Mouse (Mus musculus) midbrain, embryonic 12.5 days (tissue): ENCODE results near the gene Trim11. TPM values are rescaled to one million over a fixed set of nuclear protein-coding genes. Genes with fewer than 3 reads are reported as not detected.

Source experiments
- ATAC-seq: fragments of 200-750 bp; cut with Nextera tagmentation; 2 replicates; pipeline ENCODE4 v1.8.0; 2017; ENCODE audit warnings: low read depth, moderate TSS enrichment, moderate library complexity; ENCODE audit not compliant: low FRiP score
- H3K27ac ChIP-seq: fragments of 300-500 bp; sonication (generic); replicated peaks from 2 replicates; pipeline ENCODE4 v1.5.1; 2016; ENCODE audit warnings: mild to moderate bottlenecking
- H3K27me3 ChIP-seq: fragments of 300-500 bp; sonication (generic); 2 replicates; pipeline ENCODE4 v1.6.1; 2016; ENCODE audit warnings: mild to moderate bottlenecking
- H3K36me3 ChIP-seq: fragments of 300-500 bp; sonication (generic); 2 replicates; pipeline ENCODE4 v1.6.1; 2016
- H3K4me1 ChIP-seq: fragments of 300-500 bp; sonication (generic); 2 replicates; pipeline ENCODE4 v1.6.1; 2016
- H3K4me2 ChIP-seq: fragments of 300-500 bp; sonication (generic); replicated peaks from 2 replicates; pipeline ENCODE4 v1.6.1; 2016; ENCODE audit warnings: mild to moderate bottlenecking, moderate library complexity
- H3K4me3 ChIP-seq: fragments of 300-500 bp; sonication (generic); 2 replicates; pipeline ENCODE4 v1.5.1; 2016; ENCODE audit warnings: mild to moderate bottlenecking
- H3K9ac ChIP-seq: fragments of 300-500 bp; sonication (generic); replicated peaks from 2 replicates; pipeline ENCODE4 v1.6.1; 2016; ENCODE audit warnings: mild to moderate bottlenecking, moderate library complexity
- H3K9me3 ChIP-seq: fragments of 300-500 bp; sonication (generic); 2 replicates; pipeline ENCODE4 v1.6.1; 2016; ENCODE audit warnings: mild to moderate bottlenecking
- WGBS: fragments of 180-500 bp; shearing (Covaris S2); methylation state at CpG from one replicate; pipeline ENCODE4 v1.1.7; 2016; 5-methylcytosine and 5-hydroxymethylcytosine counted together
- polyA plus RNA-seq: library from polyadenylated mRNA; unstranded; fragments of >200 nt; fragmentation: Nextera tagmentation; extraction: Ambion mirVana; gene quantifications from 2 replicates; pipeline ENCODE4 v1.2.1, GENCODE M21; 2016

Gene Trim11
- 19.9 and 20.5 TPM in 2 replicates for polyA plus RNA-seq

GRCm38 (mm10) chr11:58978027-58978705 is at the start of gene Trim11:
Trim11 (plus strand) TSS chr11:58978093.
- Histone ChIP-seq H3K36me3 (peaks cover 21% of the 10 kb centered on the region), H3K9ac (peak within 1 kb of the TSS; percentile 97), H3K27ac (peak within 1 kb of the TSS; percentile 75), H3K4me3 (peak within 1 kb of the TSS; percentile 95), H3K4me2 (peak within 1 kb of the TSS; percentile 95), H3K9me3 (no peaks in the 10 kb centered on the region), H3K27me3 (no peaks in the 10 kb centered on the region), H3K4me1 (peaks cover 45% of the 10 kb centered on the region)
- WGBS = under 1% methylated on average over 64 of the region's 64 CpGs
- ATAC-seq = peak; percentile 82

DNA sequence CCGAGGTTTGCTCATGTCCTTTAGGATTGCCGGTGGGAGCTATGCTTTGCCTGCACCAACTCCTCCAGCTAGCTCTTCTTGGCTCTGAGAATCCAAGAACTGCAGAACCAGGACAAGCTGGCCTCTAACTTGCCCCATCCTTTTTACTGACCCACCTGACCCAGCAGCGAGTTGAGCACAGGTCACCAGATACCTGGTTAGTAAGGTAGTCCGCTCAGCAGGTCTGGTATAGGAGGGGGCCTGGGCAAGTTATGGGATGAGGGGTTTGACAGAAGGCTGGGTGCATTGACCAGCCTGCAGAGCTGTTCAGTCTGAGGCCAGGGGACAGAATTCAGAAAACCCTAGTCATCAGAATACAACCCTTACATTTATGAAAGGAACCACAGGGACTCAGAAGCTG is 48.8 kb upstream of the Trim11 start:
- WGBS = 76% methylated on average over 4 of the region's 4 CpGs
- no peaks in the 10 kb centered on the region for H3K9me3 ChIP-seq
- no peak overlapping the region for H3K27ac ChIP-seq
- H3K4me2 ChIP-seq = no peak overlapping the region
- no peak overlapping the region for H3K9ac ChIP-seq
- ATAC-seq = no peak
- H3K36me3 ChIP-seq = peaks cover 31% of the 10 kb centered on the region
- 0 out of 2 replicates have a peak, but pooled peaks cover 2% of the 10 kb centered on the region for H3K4me1 ChIP-seq
- H3K4me3 ChIP-seq = no peak overlapping the region
- no peaks in the 10 kb centered on the region for H3K27me3 ChIP-seq

GRCm38 (mm10) chr11:58929641-58930040 is 48.3 kb upstream of the Trim11 start:
- no peak for ATAC-seq
- no peak overlapping the region for H3K4me3 ChIP-seq
- WGBS = 70% methylated on average over 3 of the region's 3 CpGs
- H3K4me2 ChIP-seq = no peak overlapping the region
- H3K36me3 ChIP-seq = peaks cover 37% of the 10 kb centered on the region
- no peak overlapping the region for H3K9ac ChIP-seq
- 0 out of 2 replicates have a peak, but pooled peaks cover 2% of the 10 kb centered on the region for H3K4me1 ChIP-seq
- no peak overlapping the region for H3K27ac ChIP-seq
- H3K27me3 ChIP-seq = no peaks in the 10 kb centered on the region
- no peaks in the 10 kb centered on the region for H3K9me3 ChIP-seq

- Histone ChIP-seq H3K9me3 (no peaks in the 10 kb centered on the region), H3K9ac (no peak overlapping the region), H3K36me3 (peaks cover 41% of the 10 kb centered on the region), H3K4me2 (no peak overlapping the region), H3K4me3 (no peak overlapping the region), H3K4me1 (0 out of 2 replicates have a peak, but pooled peaks cover 2% of the 10 kb centered on the region), H3K27me3 (no peaks in the 10 kb centered on the region), H3K27ac (no peak overlapping the region)
- ATAC-seq = no peak
- WGBS = 92% methylated on average over 3 of the region's 3 CpGs
Observed at GRCm38 (mm10) chr11:58930254-58930653, 47.6 kb upstream of the Trim11 start.

GRCm38 (mm10) chr11:58931576-58931975 is 46.3 kb upstream of the Trim11 start:
- Histone ChIP-seq H3K36me3 (peaks cover 53% of the 10 kb centered on the region), H3K27ac (no peak overlapping the region), H3K4me3 (no peak overlapping the region), H3K9ac (no peak overlapping the region), H3K4me2 (no peak overlapping the region), H3K9me3 (no peaks in the 10 kb centered on the region), H3K4me1 (peaks cover 7% of the 10 kb centered on the region), H3K27me3 (no peaks in the 10 kb centered on the region)
- WGBS = 91% methylated on average over 4 of the region's 4 CpGs
- no peak for ATAC-seq

- Histone ChIP-seq H3K27me3 (no peaks in the 10 kb centered on the region), H3K9ac (peak overlapping the region; percentile 99), H3K36me3 (peaks cover 36% of the 10 kb centered on the region), H3K27ac (peak overlapping the region; percentile 92), H3K4me3 (peak overlapping the region; percentile 97), H3K9me3 (no peaks in the 10 kb centered on the region), H3K4me1 (peaks cover 24% of the 10 kb centered on the region), H3K4me2 (peak overlapping the region; percentile 91)
- WGBS = under 1% methylated on average over 13 of the region's 13 CpGs
- ATAC-seq = no peak
Observed at GRCm38 (mm10) chr11:58937909-58938308, 40.0 kb upstream of the Trim11 start.

DNA sequence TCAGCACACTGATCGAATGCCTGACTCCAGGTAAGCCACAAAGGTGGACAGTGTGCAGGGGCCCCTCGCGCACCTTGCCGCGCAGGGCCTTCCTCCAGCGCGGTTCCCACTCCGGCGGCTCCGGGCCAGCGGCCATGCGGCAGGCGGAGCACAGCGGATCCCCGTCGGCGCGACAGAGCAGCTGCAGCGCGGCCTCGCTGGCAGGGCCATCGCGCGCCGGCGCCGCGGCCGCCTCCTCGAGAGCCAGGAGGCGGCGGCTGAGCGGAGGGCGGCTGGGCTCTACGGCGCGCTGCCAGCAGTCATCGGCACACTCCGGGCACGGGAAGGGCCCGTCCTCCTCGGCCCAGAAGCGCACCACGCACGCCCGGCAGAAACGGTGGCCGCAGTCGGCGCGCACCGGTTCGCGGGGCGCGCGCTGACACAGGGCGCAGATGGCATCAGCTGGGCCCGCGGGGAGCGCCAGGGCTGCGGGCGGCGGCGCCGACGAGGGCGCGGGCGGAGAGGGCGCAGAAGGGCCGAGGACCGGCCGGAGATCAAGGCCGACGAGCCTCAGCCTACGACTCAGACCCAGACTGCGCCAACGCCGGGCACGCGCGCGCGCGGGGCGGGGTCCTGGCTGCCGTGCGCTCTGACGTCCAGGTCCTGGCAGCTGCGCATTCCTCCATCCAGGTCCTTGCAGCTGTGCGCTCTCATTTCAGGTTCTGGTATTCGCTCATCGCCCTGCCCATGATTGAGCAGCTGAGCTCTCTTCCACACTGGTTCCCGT is 39.4 kb upstream of the Trim11 start, which contains the start of gene Rnf187:
Gene Rnf187, minus strand, starts transcription at position 595 of the 766 bp plus-strand sequence.
- Histone ChIP-seq H3K4me1 (peaks cover 24% of the 10 kb centered on the region), H3K4me2 (peak within 1 kb of the TSS; percentile 91), H3K9ac (peak within 1 kb of the TSS; percentile 99), H3K36me3 (peaks cover 30% of the 10 kb centered on the region), H3K9me3 (no peaks in the 10 kb centered on the region), H3K27me3 (no peaks in the 10 kb centered on the region), H3K4me3 (peak within 1 kb of the TSS; percentile 97), H3K27ac (peak within 1 kb of the TSS; percentile 92)
- ATAC-seq = peak; percentile 97
- under 1% methylated on average over 71 of the region's 95 CpGs for WGBS

DNA sequence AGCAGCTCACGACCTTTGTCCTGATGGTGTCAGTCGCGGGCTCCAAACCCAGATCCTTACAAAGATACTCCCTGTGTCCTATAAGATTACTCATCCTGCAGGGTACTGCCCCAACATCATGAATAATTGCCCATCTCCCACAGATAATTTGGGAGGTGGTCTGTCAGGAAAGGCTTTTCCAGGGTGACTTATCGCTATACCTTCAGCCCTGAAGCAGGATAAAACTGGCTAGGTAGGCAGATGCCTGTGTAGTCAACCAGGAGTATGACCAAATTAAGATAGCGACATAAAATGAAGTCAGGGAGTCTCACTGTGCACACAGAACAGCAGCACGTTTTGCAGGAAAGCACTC is 38.8 kb upstream of the Trim11 start:
- H3K4me1 ChIP-seq = peaks cover 24% of the 10 kb centered on the region
- no peaks in the 10 kb centered on the region for H3K9me3 ChIP-seq
- H3K36me3 ChIP-seq = peaks cover 24% of the 10 kb centered on the region
- 17% methylated on average over 6 of the region's 6 CpGs for WGBS
- H3K4me2 ChIP-seq = peak overlapping the region; percentile 91
- H3K27me3 ChIP-seq = no peaks in the 10 kb centered on the region; the same call in 1 of the 2 replicates
- ATAC-seq = no peak; the same call in 1 of the 2 replicates
- H3K9ac ChIP-seq = peak overlapping the region; percentile 99
- peak overlapping the region; percentile 92 for H3K27ac ChIP-seq
- H3K4me3 ChIP-seq = peak overlapping the region; percentile 97

DNA sequence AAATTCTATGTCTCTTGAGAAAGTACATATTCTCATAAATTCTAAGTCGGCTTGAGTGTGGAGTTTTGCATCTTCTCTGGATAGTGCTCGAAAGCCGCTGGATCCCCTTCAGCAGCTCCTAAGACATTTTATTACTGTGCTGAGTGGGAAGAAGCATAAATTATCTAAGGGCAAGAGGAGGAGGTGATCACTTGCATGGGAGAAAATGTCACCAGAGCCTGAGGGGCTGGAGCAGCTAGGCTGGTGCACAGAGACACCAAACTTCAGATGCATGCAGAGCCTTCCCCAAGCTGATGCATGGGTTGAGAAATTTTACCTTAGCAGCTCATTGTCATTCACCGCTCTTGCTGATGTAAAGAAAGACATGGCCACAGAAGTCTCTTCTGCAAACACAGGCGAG is 33.8 kb upstream of the Trim11 start:
- no peaks in the 10 kb centered on the region for H3K36me3 ChIP-seq
- H3K9me3 ChIP-seq = no peaks in the 10 kb centered on the region
- no peak for ATAC-seq
- H3K27me3 ChIP-seq = no peaks in the 10 kb centered on the region; the same call in 1 of the 2 replicates
- 82% methylated on average over 5 of the region's 5 CpGs for WGBS
- H3K4me3 ChIP-seq = no peak overlapping the region
- H3K4me2 ChIP-seq = no peak overlapping the region
- H3K9ac ChIP-seq = no peak overlapping the region
- no peak overlapping the region for H3K27ac ChIP-seq
- peaks cover 11% of the 10 kb centered on the region for H3K4me1 ChIP-seq

- Histone ChIP-seq H3K36me3 (no peaks in the 10 kb centered on the region), H3K4me2 (peak overlapping the region; percentile 58; the same call in 1 of the 2 replicates), H3K4me3 (no peak overlapping the region), H3K27me3 (no peaks in the 10 kb centered on the region; the same call in 1 of the 2 replicates), H3K4me1 (peaks cover 18% of the 10 kb centered on the region), H3K27ac (peak overlapping the region; percentile 99), H3K9ac (peak overlapping the region; percentile 24; the same call in 1 of the 2 replicates), H3K9me3 (no peaks in the 10 kb centered on the region)
- ATAC-seq = no peak
- WGBS = 82% methylated on average over 3 of the region's 3 CpGs
Observed at GRCm38 (mm10) chr11:58947306-58947705, 30.6 kb upstream of the Trim11 start.

- Histone ChIP-seq H3K4me3 (peak overlapping the region; percentile 68), H3K36me3 (no peaks in the 10 kb centered on the region), H3K4me1 (peaks cover 21% of the 10 kb centered on the region), H3K27me3 (no peaks in the 10 kb centered on the region; the same call in 1 of the 2 replicates), H3K9me3 (no peaks in the 10 kb centered on the region), H3K27ac (peak overlapping the region; percentile 99), H3K9ac (peak overlapping the region; percentile 71), H3K4me2 (peak overlapping the region; percentile 58)
- ATAC-seq = peak; percentile 64
- 17% methylated on average over 23 of the region's 23 CpGs for WGBS
Observed at GRCm38 (mm10) chr11:58947798-58948528, 29.9 kb upstream of the Trim11 start.
